Mouse (Mus musculus) ES-E14 (cell line): Measurements from ENCODE around the gene Ptprs.

Experiments
- HCFC1 ChIP-seq: IDR thresholded peaks from 2 replicates; pipeline ENCODE4 v1.6.1; 2012; ENCODE audit warnings: low read length, inconsistent platforms, borderline replicate concordance; ENCODE audit not compliant: insufficient read depth
- MAFK ChIP-seq: IDR thresholded peaks from 2 replicates; pipeline ENCODE4 v1.6.1; 2014; ENCODE audit warnings: mild to moderate bottlenecking, low read depth, low read length, inconsistent platforms; ENCODE audit not compliant: insufficient read depth
- ZC3H11A ChIP-seq: IDR thresholded peaks from 2 replicates; pipeline ENCODE4 v1.6.1; 2012; ENCODE audit warnings: low read depth, mild to moderate bottlenecking, inconsistent platforms, low read length, borderline replicate concordance

DNA sequence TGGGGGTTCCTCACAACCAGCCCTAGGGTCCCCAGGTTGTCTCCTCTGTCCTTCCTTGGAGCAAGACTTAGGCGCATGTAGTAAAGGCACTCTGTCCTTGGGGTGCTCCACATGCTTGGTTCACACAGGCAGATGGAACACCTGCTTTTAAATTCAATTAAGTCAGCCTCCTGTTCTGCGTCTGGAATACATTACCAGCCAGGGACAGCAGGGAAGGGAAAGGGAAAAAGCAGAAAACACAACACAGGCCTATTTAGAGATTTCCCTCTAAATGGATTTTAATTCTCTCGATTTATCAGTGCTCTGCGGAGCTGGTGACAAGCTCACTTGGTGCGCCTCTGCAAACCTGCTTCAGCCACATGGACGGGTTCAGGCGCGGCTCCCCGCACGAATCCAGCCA, 29.1 kb upstream of the Ptprs start:
- no peak for TF ChIP-seq HCFC1
- no peak for TF ChIP-seq MAFK
- TF ChIP-seq ZC3H11A, result no peak
